Mouse (Mus musculus): Measurements from ENCODE around the gene Olfr641. TPM values are rescaled to one million over a fixed set of nuclear protein-coding genes. Genes with fewer than 3 reads are reported as not detected.

Olfr641 gene
- polyA plus RNA-seq, 1 experiment from 2014 or later = not detected

DNA sequence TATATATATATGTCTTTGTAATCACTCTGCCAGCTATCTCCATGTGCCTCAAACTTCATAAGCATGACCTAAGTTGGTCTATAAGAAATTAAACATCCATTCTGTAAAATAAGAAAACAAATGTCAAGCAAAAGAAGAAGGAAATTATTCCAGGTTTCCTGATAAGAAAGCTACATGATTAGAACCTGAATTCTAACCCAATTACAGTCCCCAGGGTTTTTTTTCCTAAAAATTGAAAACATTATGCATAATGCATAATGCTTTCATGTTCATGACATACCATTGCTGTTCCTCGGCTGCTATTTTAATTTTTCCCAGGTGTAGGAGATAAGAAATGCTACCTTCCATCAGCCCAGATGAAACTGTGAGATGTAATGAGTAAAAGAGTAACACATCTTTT lies 50.1 kb downstream of the Olfr641 start, which contains the start of gene Olfr645:
Olfr645 (minus strand) TSS at position 101 of the 400 bp plus-strand sequence.
- whole genome bisulfite sequencing = 72% methylated on average over 1 of the region's 1 CpGs
- no peaks in the 10 kb centered on the region for H3K36me3 ChIP-seq
- no peak for DNase-seq (ENCODE audit: low spot score)
- no peaks in the 10 kb centered on the region for H3K9me3 ChIP-seq (replicated peaks)
- no peak within 1 kb of the TSS for H3K4me3 ChIP-seq
- H3K4me1 ChIP-seq = no peaks in the 10 kb centered on the region
- no peak within 1 kb of the TSS for H3K27ac ChIP-seq (replicated peaks)
- no peaks in the 10 kb centered on the region for H3K27me3 ChIP-seq (ENCODE audit: low read depth, poor library complexity, severe bottlenecking)

Other genes with a start within 250 kb of the Olfr641 start
- not detected in 2 replicates for gene Olfr67, start 243.6 kb upstream of the Olfr641 start, polyA plus RNA-seq (2016; fragmentation: Nextera tagmentation; extraction: Ambion mirVana)
- gene Hbb-bt, start 221.4 kb upstream of the Olfr641 start, polyA plus RNA-seq (2016; fragmentation: Nextera tagmentation; extraction: Ambion mirVana) = 191 and 345 TPM in 2 replicates
- 74.3 and 117 TPM in 2 replicates for gene Hbb-bs, start 207.3 kb upstream of the Olfr641 start, polyA plus RNA-seq (2016; fragmentation: Nextera tagmentation; extraction: Ambion mirVana)
- gene Hbb-bh2, start 194.9 kb upstream of the Olfr641 start, polyA plus RNA-seq (2016; fragmentation: Nextera tagmentation; extraction: Ambion mirVana) = 0.23 TPM in 1 of 2 replicates, not detected in the other
- gene Hbb-bh1, start 192.3 kb upstream of the Olfr641 start, polyA plus RNA-seq (2016; fragmentation: Nextera tagmentation; extraction: Ambion mirVana) = 3,029 and 4,275 TPM in 2 replicates
- 7,838 and 8,555 TPM in 2 replicates for gene Hbb-y, start 182.2 kb upstream of the Olfr641 start, polyA plus RNA-seq (2016; fragmentation: Nextera tagmentation; extraction: Ambion mirVana)
- gene Olfr66, start 149.2 kb upstream of the Olfr641 start, polyA plus RNA-seq (2016; fragmentation: Nextera tagmentation; extraction: Ambion mirVana) = not detected in 2 replicates
- gene Olfr64, start 141.0 kb upstream of the Olfr641 start, polyA plus RNA-seq (2016; fragmentation: Nextera tagmentation; extraction: Ambion mirVana) = not detected in 2 replicates
- not detected in 2 replicates for gene Olfr65, start 132.0 kb upstream of the Olfr641 start, polyA plus RNA-seq (2016; fragmentation: Nextera tagmentation; extraction: Ambion mirVana)
- gene Olfr631, start 106.6 kb upstream of the Olfr641 start, polyA plus RNA-seq (2016; fragmentation: Nextera tagmentation; extraction: Ambion mirVana) = not detected in 2 replicates
- gene Olfr632, start 101.1 kb upstream of the Olfr641 start, polyA plus RNA-seq (2016; fragmentation: Nextera tagmentation; extraction: Ambion mirVana) = not detected in 2 replicates
- not detected in 2 replicates for gene Olfr633, start 91.0 kb upstream of the Olfr641 start, polyA plus RNA-seq (2016; fragmentation: Nextera tagmentation; extraction: Ambion mirVana)
- gene Olfr635, start 64.3 kb upstream of the Olfr641 start, polyA plus RNA-seq (2016; fragmentation: Nextera tagmentation; extraction: Ambion mirVana) = 0.01 and 0.04 TPM in 2 replicates
- not detected in 2 replicates for gene Olfr638, start 36.7 kb upstream of the Olfr641 start, polyA plus RNA-seq (2016; fragmentation: Nextera tagmentation; extraction: Ambion mirVana)
- gene Olfr639, start 18.1 kb upstream of the Olfr641 start, polyA plus RNA-seq (2016; fragmentation: Nextera tagmentation; extraction: Ambion mirVana) = not detected in 2 replicates
- not detected in 2 replicates for gene Olfr640, start 9.9 kb upstream of the Olfr641 start, polyA plus RNA-seq (2016; fragmentation: Nextera tagmentation; extraction: Ambion mirVana)
- gene Olfr642, start 17.2 kb downstream of the Olfr641 start, polyA plus RNA-seq (2016; fragmentation: Nextera tagmentation; extraction: Ambion mirVana) = not detected in 2 replicates
- not detected in 2 replicates for gene 4930516K23Rik, start 26.0 kb downstream of the Olfr641 start, polyA plus RNA-seq (2016; fragmentation: Nextera tagmentation; extraction: Ambion mirVana)
- not detected in 2 replicates for gene Olfr644, start 36.4 kb downstream of the Olfr641 start, polyA plus RNA-seq (2016; fragmentation: Nextera tagmentation; extraction: Ambion mirVana)
- not detected in 2 replicates for gene Olfr645, start 50.0 kb downstream of the Olfr641 start, polyA plus RNA-seq (2016; fragmentation: Nextera tagmentation; extraction: Ambion mirVana)
- not detected in 2 replicates for gene Olfr646, start 69.4 kb downstream of the Olfr641 start, polyA plus RNA-seq (2016; fragmentation: Nextera tagmentation; extraction: Ambion mirVana)
- not detected in 2 replicates for gene Ubqln5, start 94.4 kb downstream of the Olfr641 start, polyA plus RNA-seq (2016; fragmentation: Nextera tagmentation; extraction: Ambion mirVana)
- gene Olfr643, start 102.0 kb downstream of the Olfr641 start, polyA plus RNA-seq (2016; fragmentation: Nextera tagmentation; extraction: Ambion mirVana) = not detected in 2 replicates
- gene Ubqln3, start 107.8 kb downstream of the Olfr641 start, polyA plus RNA-seq (2016; fragmentation: Nextera tagmentation; extraction: Ambion mirVana) = not detected in 2 replicates
- gene Ubqlnl, start 115.1 kb downstream of the Olfr641 start, polyA plus RNA-seq (2016; fragmentation: Nextera tagmentation; extraction: Ambion mirVana) = not detected in 2 replicates
- gene Olfm5, start 129.4 kb downstream of the Olfr641 start, polyA plus RNA-seq (2016; fragmentation: Nextera tagmentation; extraction: Ambion mirVana) = not detected in 2 replicates
- gene Olfr648, start 147.9 kb downstream of the Olfr641 start, polyA plus RNA-seq (2016; fragmentation: Nextera tagmentation; extraction: Ambion mirVana) = 0.21 and 0.29 TPM in 2 replicates
- gene Olfr649, start 160.5 kb downstream of the Olfr641 start, polyA plus RNA-seq (2016; fragmentation: Nextera tagmentation; extraction: Ambion mirVana) = not detected in 2 replicates
- 3.6 and 4.9 TPM in 2 replicates for gene Trim6, start 183.3 kb downstream of the Olfr641 start, polyA plus RNA-seq (2016; fragmentation: Nextera tagmentation; extraction: Ambion mirVana)
- gene Trim34a, start 209.0 kb downstream of the Olfr641 start, polyA plus RNA-seq (2016; fragmentation: Nextera tagmentation; extraction: Ambion mirVana) = 0.44 and 0.93 TPM in 2 replicates

Measured in midbrain, embryonic 10.5 days (tissue).